Mouse (Mus musculus): ENCODE measurements around the gene Lrrc75a. TPM values are rescaled to one million over a fixed set of nuclear protein-coding genes. Genes with fewer than 3 reads are reported as not detected.

Lrrc75a gene
- polyA plus RNA-seq, 1 experiment = 1.2 TPM

- H3K4me1 ChIP-seq (ENCODE audit: control insufficient read depth, insufficient read depth, insufficient read length, low read length) = no peaks in the 10 kb centered on the region
- peak overlapping the region; percentile 91 for H3K4me3 ChIP-seq (ENCODE audit: insufficient read depth, low read depth, low read length)
- peak overlapping the region; percentile 86 for H3K27ac ChIP-seq (replicated peaks; ENCODE audit: low read depth, low read length)
Measured at GRCm38 (mm10) chr11:62602619-62603311, 45.6 kb downstream of the Lrrc75a start.

GRCm38 (mm10) chr11:62601732-62602618 lies 46.3 kb downstream of the Lrrc75a start:
- no peaks in the 10 kb centered on the region for H3K4me1 ChIP-seq (ENCODE audit: control insufficient read depth, insufficient read depth, insufficient read length, low read length)
- peak overlapping the region; percentile 64 for H3K4me3 ChIP-seq (ENCODE audit: insufficient read depth, low read depth, low read length)
- H3K27ac ChIP-seq (replicated peaks; ENCODE audit: low read depth, low read length) = peak overlapping the region; percentile 65

- Histone ChIP-seq H3K27ac (replicated peaks; ENCODE audit: low read depth, low read length) (no peak overlapping the region), H3K4me1 (ENCODE audit: control insufficient read depth, insufficient read depth, insufficient read length, low read length) (no peaks in the 10 kb centered on the region), H3K4me3 (ENCODE audit: insufficient read depth, low read depth, low read length) (no peak overlapping the region)
Measured at GRCm38 (mm10) chr11:62598571-62598970, 49.8 kb downstream of the Lrrc75a start.

- H3K4me1 ChIP-seq (ENCODE audit: control insufficient read depth, insufficient read depth, insufficient read length, low read length) = no peaks in the 10 kb centered on the region
- no peak overlapping the region for H3K4me3 ChIP-seq (ENCODE audit: insufficient read depth, low read depth, low read length)
- no peak overlapping the region for H3K27ac ChIP-seq (replicated peaks; ENCODE audit: low read depth, low read length)
Measured at GRCm38 (mm10) chr11:62591904-62592575, 56.3 kb downstream of the Lrrc75a start.

GRCm38 (mm10) chr11:62591026-62591425 lies 57.3 kb downstream of the Lrrc75a start:
- H3K27ac ChIP-seq (replicated peaks; ENCODE audit: low read depth, low read length) = no peak overlapping the region
- no peak overlapping the region for H3K4me3 ChIP-seq (ENCODE audit: insufficient read depth, low read depth, low read length)
- no peaks in the 10 kb centered on the region for H3K4me1 ChIP-seq (ENCODE audit: control insufficient read depth, insufficient read depth, insufficient read length, low read length)

- H3K27ac ChIP-seq (replicated peaks; ENCODE audit: low read depth, low read length) = no peak overlapping the region
- H3K4me1 ChIP-seq (ENCODE audit: control insufficient read depth, insufficient read depth, insufficient read length, low read length) = no peaks in the 10 kb centered on the region
- no peak overlapping the region for H3K4me3 ChIP-seq (ENCODE audit: insufficient read depth, low read depth, low read length)
Measured at GRCm38 (mm10) chr11:62589391-62589790, 58.9 kb downstream of the Lrrc75a start.

- Histone ChIP-seq H3K4me3 (ENCODE audit: insufficient read depth, low read depth, low read length) (no peak overlapping the region), H3K4me1 (ENCODE audit: control insufficient read depth, insufficient read depth, insufficient read length, low read length) (no peaks in the 10 kb centered on the region), H3K27ac (replicated peaks; ENCODE audit: low read depth, low read length) (no peak overlapping the region)
Measured at GRCm38 (mm10) chr11:62587034-62587433, 61.3 kb downstream of the Lrrc75a start.

GRCm38 (mm10) chr11:62584671-62585206 lies 63.6 kb downstream of the Lrrc75a start:
- Histone ChIP-seq H3K27ac (replicated peaks; ENCODE audit: low read depth, low read length) (no peak overlapping the region), H3K4me3 (ENCODE audit: insufficient read depth, low read depth, low read length) (no peak overlapping the region), H3K4me1 (ENCODE audit: control insufficient read depth, insufficient read depth, insufficient read length, low read length) (no peaks in the 10 kb centered on the region)

- Histone ChIP-seq H3K4me1 (ENCODE audit: control insufficient read depth, insufficient read depth, insufficient read length, low read length) (no peaks in the 10 kb centered on the region), H3K27ac (replicated peaks; ENCODE audit: low read depth, low read length) (no peak overlapping the region), H3K4me3 (ENCODE audit: insufficient read depth, low read depth, low read length) (no peak overlapping the region)
Measured at GRCm38 (mm10) chr11:62583031-62583430, 65.3 kb downstream of the Lrrc75a start.

GRCm38 (mm10) chr11:62576530-62577152 lies 71.7 kb downstream of the Lrrc75a start:
- H3K27ac ChIP-seq (replicated peaks; ENCODE audit: low read depth, low read length) = peak overlapping the region; percentile 60
- peak overlapping the region; percentile 56 for H3K4me3 ChIP-seq (ENCODE audit: insufficient read depth, low read depth, low read length)
- no peaks in the 10 kb centered on the region for H3K4me1 ChIP-seq (ENCODE audit: control insufficient read depth, insufficient read depth, insufficient read length, low read length)

GRCm38 (mm10) chr11:62575659-62576438 lies 72.5 kb downstream of the Lrrc75a start:
- Histone ChIP-seq H3K4me1 (ENCODE audit: control insufficient read depth, insufficient read depth, insufficient read length, low read length) (no peaks in the 10 kb centered on the region), H3K27ac (replicated peaks; ENCODE audit: low read depth, low read length) (peak overlapping the region; percentile 33), H3K4me3 (ENCODE audit: insufficient read depth, low read depth, low read length) (peak overlapping the region; percentile 56)

GRCm38 (mm10) chr11:62575297-62575658 lies 73.0 kb downstream of the Lrrc75a start:
- Histone ChIP-seq H3K27ac (replicated peaks; ENCODE audit: low read depth, low read length) (peak overlapping the region; percentile 33; the same call in 1 of the 2 replicates), H3K4me1 (ENCODE audit: control insufficient read depth, insufficient read depth, insufficient read length, low read length) (no peaks in the 10 kb centered on the region), H3K4me3 (ENCODE audit: insufficient read depth, low read depth, low read length) (peak overlapping the region; percentile 56)

GRCm38 (mm10) chr11:62574703-62575085 lies 73.6 kb downstream of the Lrrc75a start:
- Histone ChIP-seq H3K27ac (replicated peaks; ENCODE audit: low read depth, low read length) (no peak overlapping the region), H3K4me3 (ENCODE audit: insufficient read depth, low read depth, low read length) (no peak overlapping the region), H3K4me1 (ENCODE audit: control insufficient read depth, insufficient read depth, insufficient read length, low read length) (no peaks in the 10 kb centered on the region)
